Mouse (Mus musculus): ENCODE results near the gene Hmga1.

Gene Hmga1

GRCm38 (mm10) chr17:27591826-27592564 is 35.7 kb downstream of the Hmga1 start:
- DNase-seq (ENCODE audit: low spot score) = no peak

- DNase-seq (ENCODE audit: low spot score) = no peak
Measured at GRCm38 (mm10) chr17:27592565-27592910, 36.2 kb downstream of the Hmga1 start.

- DNase-seq (ENCODE audit: low spot score) = no peak
Measured at GRCm38 (mm10) chr17:27595659-27596375, 39.5 kb downstream of the Hmga1 start.

- no peak for DNase-seq (ENCODE audit: low spot score)
Measured at GRCm38 (mm10) chr17:27596376-27597190, 40.3 kb downstream of the Hmga1 start.

GRCm38 (mm10) chr17:27600286-27600685 is 44.0 kb downstream of the Hmga1 start:
- DNase-seq (ENCODE audit: low spot score) = no peak

- no peak for DNase-seq (ENCODE audit: low spot score)
Measured at GRCm38 (mm10) chr17:27600869-27601268, 44.6 kb downstream of the Hmga1 start.

GRCm38 (mm10) chr17:27603036-27603435 is 46.7 kb downstream of the Hmga1 start:
- no peak for DNase-seq (ENCODE audit: low spot score)

GRCm38 (mm10) chr17:27603522-27604234 is 47.4 kb downstream of the Hmga1 start:
- DNase-seq (ENCODE audit: low spot score) = no peak

- DNase-seq (ENCODE audit: low spot score) = no peak
Measured at GRCm38 (mm10) chr17:27609576-27609975, 53.3 kb downstream of the Hmga1 start.

GRCm38 (mm10) chr17:27610679-27611518 is 54.6 kb downstream of the Hmga1 start:
- no peak for DNase-seq (ENCODE audit: low spot score)

GRCm38 (mm10) chr17:27611519-27611884 is 55.2 kb downstream of the Hmga1 start:
- no peak for DNase-seq (ENCODE audit: low spot score)

GRCm38 (mm10) chr17:27611994-27612393 is 55.7 kb downstream of the Hmga1 start:
- DNase-seq (ENCODE audit: low spot score) = no peak

GRCm38 (mm10) chr17:27613016-27613415 is 56.7 kb downstream of the Hmga1 start:
- DNase-seq (ENCODE audit: low spot score) = no peak

Measured in embryo, embryonic 10.5 days (tissue).